Mouse (Mus musculus) ovary, adult 2 months (tissue): ENCODE results near the gene Bicral. TPM values are rescaled to one million over a fixed set of nuclear protein-coding genes. Genes with fewer than 3 reads are reported as not detected.

ENCODE experiments used
- polyA plus RNA-seq: library from polyadenylated mRNA; depleted of rRNA; stranded (reverse); fragments of >200 nt; gene quantifications from 2 replicates; pipeline ENCODE4 v1.2.3, GENCODE M21; 2012; rRNA removed

The Bicral gene
- polyA plus RNA-seq: 6.5 and 8.3 TPM in 2 replicates

DNA sequence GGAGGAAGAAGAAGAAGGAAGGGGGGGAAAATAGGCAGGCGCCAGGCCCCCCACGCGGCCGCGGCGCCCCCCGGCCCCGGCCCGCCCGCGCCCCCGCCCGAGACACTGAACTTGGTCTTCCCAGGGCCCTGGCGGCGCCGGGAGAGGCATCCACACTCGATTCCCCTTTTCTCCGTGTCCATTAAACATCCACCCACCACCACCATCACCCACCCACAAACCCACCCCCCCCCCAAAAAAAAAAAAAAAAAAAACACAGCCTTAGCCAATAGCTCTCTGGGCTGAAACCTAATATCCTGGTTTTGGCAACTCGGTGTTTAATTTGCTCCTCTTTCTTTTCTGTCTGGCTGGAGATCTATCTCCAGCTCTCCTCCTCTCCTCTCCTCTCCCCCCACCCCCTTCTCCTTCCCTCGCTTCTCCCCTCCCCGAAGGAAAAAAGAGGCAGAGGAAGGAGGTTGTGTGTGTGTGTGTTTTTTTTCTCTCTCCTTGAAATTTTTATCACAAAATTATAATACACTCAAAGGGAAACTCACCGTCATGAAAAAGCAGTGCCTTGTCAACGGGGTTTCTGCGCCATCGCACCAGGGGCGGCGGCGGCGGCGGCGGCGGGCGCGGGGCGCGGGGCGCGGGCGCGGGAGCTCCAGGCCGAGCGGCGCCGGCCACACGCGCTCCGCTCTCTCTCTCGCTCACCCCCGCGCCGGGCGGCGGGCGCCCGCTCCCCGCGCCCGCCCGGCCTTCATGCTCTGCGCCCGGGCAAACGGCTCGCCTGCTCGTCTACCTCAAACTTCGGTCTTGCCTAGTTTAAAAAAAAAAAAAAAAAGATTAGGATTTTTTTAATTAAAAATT lies at the start of gene Bicral:
TSS of gene Bicral (minus strand) at position 580 of the 846 bp plus-strand sequence.

DNA sequence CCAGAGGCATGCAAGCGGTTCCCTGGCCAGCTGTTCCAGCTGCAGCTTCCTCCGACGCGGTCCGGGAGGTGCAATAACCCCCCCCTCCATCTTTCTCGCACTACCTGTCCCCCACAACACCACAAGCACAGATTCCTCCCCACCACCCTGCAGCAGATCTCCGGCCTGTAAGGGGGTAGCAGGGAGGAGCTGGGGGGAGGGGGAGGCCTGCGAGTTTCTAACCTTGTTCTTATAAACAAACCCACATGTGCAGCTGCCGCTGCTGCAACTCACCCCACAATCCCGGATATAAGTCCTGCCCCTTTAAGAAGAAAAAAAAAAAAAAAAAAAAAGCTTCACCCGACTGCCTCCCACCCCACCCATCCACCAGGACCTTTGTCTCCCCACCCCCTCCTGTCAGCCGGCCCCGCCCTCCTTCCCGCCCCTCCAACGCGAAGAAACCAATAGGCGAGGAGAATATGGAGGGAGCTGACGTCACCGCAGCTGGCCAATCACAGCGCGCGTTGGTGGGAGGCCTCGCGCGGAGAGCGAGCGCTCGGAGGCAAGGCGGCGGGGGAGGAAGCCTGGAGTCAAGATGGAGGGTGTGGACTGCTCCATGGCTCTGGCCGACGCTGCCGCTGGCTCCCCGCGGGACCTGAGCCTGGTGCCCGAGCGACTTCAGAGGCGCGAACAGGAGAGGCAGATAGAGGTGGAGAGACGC lies 32.0 kb upstream of the Bicral start, which contains the start of gene Tbcc:
TSS of gene Tbcc (plus strand) at position 569 of the 700 bp plus-strand sequence.

DNA sequence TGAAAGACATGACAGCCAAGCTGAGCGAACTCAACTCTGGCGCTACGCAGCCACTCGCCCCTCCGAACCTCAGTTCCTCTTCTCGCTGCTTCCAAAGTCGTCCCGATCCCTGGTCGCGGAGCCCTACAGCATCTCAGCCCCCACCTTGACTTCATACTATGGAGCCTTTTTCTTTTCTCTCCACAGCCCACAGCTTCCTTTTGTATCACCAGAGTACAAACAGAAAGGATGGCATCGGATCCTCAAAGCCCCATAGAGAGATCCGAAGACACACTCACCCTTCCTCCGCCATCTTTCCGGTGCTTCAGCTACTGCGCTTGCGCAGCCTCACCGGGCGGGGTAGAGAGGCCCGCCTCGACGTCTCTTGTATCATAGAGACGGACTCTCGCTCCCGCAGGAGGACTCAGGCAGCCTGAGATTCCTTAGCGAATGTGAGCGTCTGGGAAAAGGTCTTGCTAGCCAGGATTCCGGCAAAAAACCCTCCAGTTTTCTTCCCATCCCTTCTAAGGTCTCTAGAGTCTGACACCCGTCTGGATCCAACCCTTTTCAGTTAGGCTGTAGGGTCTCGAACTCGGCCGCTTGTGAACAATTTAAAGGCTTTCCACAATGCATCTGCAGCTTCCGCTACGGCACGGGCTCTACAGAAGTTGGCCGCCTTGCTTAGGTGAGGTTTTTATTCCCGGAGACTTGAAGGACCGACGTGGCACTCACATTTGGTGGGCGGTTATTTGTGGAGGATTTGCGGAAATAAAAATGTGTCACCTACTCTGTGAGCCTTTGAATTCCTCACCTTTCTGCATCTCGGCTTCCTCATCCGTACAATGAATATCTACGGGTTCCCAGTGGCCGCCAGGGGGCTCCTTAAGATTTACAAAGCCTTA lies 75.7 kb downstream of the Bicral start, which contains the start of gene Rpl7l1:
TSS of gene Rpl7l1 (minus strand) at position 332 of the 881 bp plus-strand sequence.

DNA sequence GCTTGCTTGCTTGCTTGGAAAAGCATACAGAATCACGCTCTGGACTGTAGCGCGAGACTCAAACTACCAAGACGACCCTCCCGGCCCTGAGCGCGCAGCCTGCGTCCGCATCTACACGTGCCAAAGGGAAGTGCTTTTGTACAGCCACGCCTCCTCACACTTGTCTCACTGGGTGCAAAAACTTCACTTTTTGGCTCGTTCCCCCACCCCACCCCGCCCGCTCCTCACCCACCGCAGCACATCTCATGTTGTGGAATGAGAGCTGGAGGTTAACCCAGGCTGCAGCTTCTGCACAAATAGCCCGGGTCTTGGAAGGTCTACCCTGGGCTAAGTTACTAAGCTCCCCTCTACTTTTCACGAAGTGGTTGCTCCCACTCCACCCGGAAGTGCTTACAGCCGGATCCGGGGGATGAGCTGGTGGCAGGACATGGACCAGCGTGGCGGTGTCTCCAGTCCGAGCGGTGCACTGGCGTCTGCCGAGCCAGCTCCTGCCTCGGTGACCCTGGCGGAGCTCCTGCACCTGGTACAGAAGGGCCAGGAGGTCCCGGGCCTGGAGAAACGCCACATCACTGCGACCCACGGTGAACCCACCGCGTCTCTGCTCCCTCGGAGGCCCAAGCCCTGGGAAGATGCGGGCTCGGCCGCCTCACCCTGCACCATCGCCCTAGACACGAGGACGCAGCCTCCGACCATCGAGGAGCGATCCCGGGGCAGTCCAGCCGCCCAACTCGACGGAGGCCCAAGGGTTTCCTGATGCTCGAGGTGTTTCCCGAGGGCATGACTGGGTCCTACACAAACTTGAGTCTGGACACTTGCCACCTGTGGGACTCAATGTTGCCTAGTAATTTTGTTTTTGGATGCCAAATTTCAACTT lies 85.6 kb downstream of the Bicral start, which contains the start of gene 2310039H08Rik:
TSS of gene 2310039H08Rik (plus strand) at position 232 of the 874 bp plus-strand sequence.

DNA sequence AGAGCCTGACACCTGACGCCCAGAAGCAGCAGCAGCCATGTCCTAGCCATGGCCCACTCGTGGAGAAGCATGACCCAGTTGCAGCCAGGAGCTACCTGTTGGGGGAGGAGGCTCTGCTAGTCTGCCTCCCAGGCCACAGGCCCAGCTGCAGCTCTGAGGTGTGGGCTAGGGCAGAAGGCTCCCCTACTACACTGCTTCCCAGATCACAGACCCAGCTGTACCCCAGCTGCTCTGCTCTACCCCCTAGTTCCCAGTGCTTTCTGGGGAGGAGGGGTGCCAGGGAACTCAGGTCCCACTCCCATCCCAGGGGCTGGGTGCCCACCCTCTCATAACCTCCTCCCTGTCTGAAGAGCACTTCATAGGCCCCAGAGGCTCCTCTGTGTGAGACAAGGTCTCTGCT lies 94.7 kb downstream of the Bicral start, which contains the start of gene Ptcra:
TSS of gene Ptcra (minus strand) at position 169 of the 400 bp plus-strand sequence.

DNA sequence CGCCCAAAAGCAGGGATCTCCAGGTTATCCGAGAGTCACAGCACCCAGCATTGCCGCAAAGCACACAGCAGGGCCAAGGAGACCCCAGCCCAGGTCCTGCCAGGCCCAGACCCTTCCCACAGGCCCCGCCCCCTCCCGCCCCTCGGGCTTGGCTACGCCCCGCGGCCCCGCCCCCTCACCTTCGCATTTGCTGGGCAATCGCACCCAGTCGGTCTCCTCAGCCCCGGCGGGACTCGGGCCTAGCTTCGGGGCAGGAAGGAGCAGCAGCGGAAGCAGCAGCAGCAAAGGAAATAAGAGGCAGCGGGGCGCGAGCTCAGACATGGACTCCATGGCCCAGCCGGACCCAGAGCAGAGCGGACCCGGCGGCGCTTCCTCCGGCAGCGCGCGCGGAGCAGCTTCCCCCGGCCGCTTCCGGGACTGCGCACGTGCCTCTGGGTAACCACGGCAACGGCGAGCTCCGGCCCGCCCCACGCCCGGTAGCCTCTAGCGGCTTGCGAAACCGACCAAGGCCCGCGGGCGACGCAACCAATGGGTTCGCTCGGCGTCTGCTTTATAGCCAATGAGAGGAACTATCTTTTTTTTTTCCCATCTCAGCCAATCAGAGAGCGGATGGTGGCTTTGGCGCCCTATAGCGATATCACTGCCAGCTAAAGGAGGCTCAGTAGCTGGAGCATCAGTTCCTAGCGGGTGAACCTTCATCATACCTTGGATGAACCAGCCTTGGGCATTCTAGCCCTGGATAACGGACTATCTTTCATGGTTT lies 106.3 kb downstream of the Bicral start, which contains the start of gene Cnpy3:
TSS of gene Cnpy3 (minus strand) at position 421 of the 763 bp plus-strand sequence.

Other genes with a start within 250 kb of the Bicral start
- gene Ptk7, start 229.0 kb downstream of the Bicral start, polyA plus RNA-seq: 76.6 and 82.6 TPM in 2 replicates
- gene Klc4, start 212.5 kb downstream of the Bicral start, polyA plus RNA-seq: 31.2 and 40.1 TPM in 2 replicates
- gene Mrpl2, start 212.3 kb downstream of the Bicral start, polyA plus RNA-seq: 113 and 159 TPM in 2 replicates
- gene Cul7, start 208.1 kb downstream of the Bicral start, polyA plus RNA-seq: 110 and 114 TPM in 2 replicates
- gene Rrp36, start 184.1 kb downstream of the Bicral start, polyA plus RNA-seq: 41.9 and 48.7 TPM in 2 replicates
- 53.1 and 64.5 TPM in 2 replicates for gene Mea1, start 179.7 kb downstream of the Bicral start, polyA plus RNA-seq
- gene Klhdc3, start 177.6 kb downstream of the Bicral start, polyA plus RNA-seq: 121 and 137 TPM in 2 replicates
- 58.2 and 71.4 TPM in 2 replicates for gene Ppp2r5d, start 153.4 kb downstream of the Bicral start, polyA plus RNA-seq
- gene Pex6, start 147.0 kb downstream of the Bicral start, polyA plus RNA-seq: 117 and 140 TPM in 2 replicates
- 3.6 and 8.5 TPM in 2 replicates for gene Gnmt, start 129.3 kb downstream of the Bicral start, polyA plus RNA-seq
- gene Cnpy3, start 106.3 kb downstream of the Bicral start, polyA plus RNA-seq: 54.0 and 61.7 TPM in 2 replicates
- gene Ptcra, start 94.8 kb downstream of the Bicral start, polyA plus RNA-seq: 0.10 and 0.12 TPM in 2 replicates
- gene 2310039H08Rik, start 85.8 kb downstream of the Bicral start, polyA plus RNA-seq: 166 and 205 TPM in 2 replicates
- gene Rpl7l1, start 75.8 kb downstream of the Bicral start, polyA plus RNA-seq: 15.6 and 18.1 TPM in 2 replicates
- gene Tbcc, start 32.2 kb upstream of the Bicral start, polyA plus RNA-seq: 40.5 and 41.2 TPM in 2 replicates
- gene Prph2, start 52.0 kb upstream of the Bicral start, polyA plus RNA-seq: not detected in 2 replicates
- 42.4 and 50.4 TPM in 2 replicates for gene Ubr2, start 152.1 kb upstream of the Bicral start, polyA plus RNA-seq